Mouse (Mus musculus) forebrain, embryonic 11.5 days (tissue): ENCODE results near the gene Btbd3. TPM values are rescaled to one million over a fixed set of nuclear protein-coding genes. Genes with fewer than 3 reads are reported as not detected.
A peak's percentile ranks its signal among the peaks of the same experiment; 100 is the strongest.

Experiments used
- ATAC-seq: fragments of 200-750 bp; cut with Nextera tagmentation; replicated peaks from 2 replicates; pipeline ENCODE4 v1.8.0; 2017; ENCODE audit warnings: moderate TSS enrichment; ENCODE audit not compliant: low FRiP score
- DNase-seq: peaks from one replicate; pipeline ENCODE4 v3.0.0-alpha.2; 2017; ENCODE audit warnings: low spot score
- H3K27ac ChIP-seq: fragments of 300-500 bp; sonication (generic); 2 replicates; pipeline ENCODE4 v1.5.1; 2014; ENCODE audit warnings: low read depth, low read length
- H3K27me3 ChIP-seq: fragments of 300-500 bp; sonication (generic); 2 replicates; pipeline ENCODE4 v1.6.1; 2014; ENCODE audit warnings: mild to moderate bottlenecking, low read length, mixed read lengths; ENCODE audit not compliant: control insufficient read depth, insufficient read depth
- H3K36me3 ChIP-seq: fragments of 300-500 bp; sonication (generic); 2 replicates; pipeline ENCODE4 v1.6.1; 2014; ENCODE audit warnings: mild to moderate bottlenecking, low read length, moderate library complexity, mixed read lengths; ENCODE audit not compliant: control insufficient read depth, insufficient read depth
- H3K4me1 ChIP-seq: fragments of 300-500 bp; sonication (generic); replicated peaks from 2 replicates; pipeline ENCODE4 v1.6.1; 2014; ENCODE audit warnings: low read length, mixed read lengths; ENCODE audit not compliant: control insufficient read depth, insufficient read depth
- H3K4me2 ChIP-seq: fragments of 300-500 bp; sonication (generic); 2 replicates; pipeline ENCODE4 v1.6.1; 2014; ENCODE audit warnings: low read depth, mild to moderate bottlenecking, low read length, moderate library complexity, mixed read lengths; ENCODE audit not compliant: severe bottlenecking
- H3K4me3 ChIP-seq: fragments of 300-500 bp; sonication (generic); 2 replicates; pipeline ENCODE4 v1.5.1; 2014; ENCODE audit warnings: low read depth, low read length
- H3K9ac ChIP-seq: fragments of 300-500 bp; sonication (generic); 2 replicates; pipeline ENCODE4 v1.6.1; 2014; ENCODE audit warnings: low read length
- H3K9me3 ChIP-seq: fragments of 300-500 bp; sonication (generic); 2 replicates; pipeline ENCODE4 v1.6.1; 2016; ENCODE audit warnings: low read length, mixed read lengths; ENCODE audit not compliant: control insufficient read depth
- WGBS: fragments of 180-500 bp; shearing (Covaris S2); extraction: QIAGEN DNeasy Blood & Tissue Kit; methylation state at CpG from one replicate; pipeline ENCODE4 v1.1.7; 2014; 5-methylcytosine and 5-hydroxymethylcytosine counted together
- polyA plus RNA-seq: library from polyadenylated mRNA; unstranded; fragments of >200 nt; fragmentation: Nextera tagmentation; extraction: Ambion mirVana; gene quantifications from 2 replicates; pipeline ENCODE4 v1.2.1, GENCODE M21; 2014

The Btbd3 gene
- polyA plus RNA-seq, 1 experiment from 2014 or later: 14.4 TPM

GRCm38 (mm10) chr2:138446943-138447342 is 190.6 kb downstream of the Btbd3 start:
- no peak overlapping the region for H3K4me2 ChIP-seq
- DNase-seq (no peak), ATAC-seq (0 out of 2 replicates have a peak, but pooled peaks have one; percentile 16)
- H3K9ac ChIP-seq: no peak overlapping the region
- H3K4me1 ChIP-seq: no peaks in the 10 kb centered on the region; the same call in 1 of the 2 replicates
- H3K36me3 ChIP-seq: no peaks in the 10 kb centered on the region
- no peaks in the 10 kb centered on the region for H3K27me3 ChIP-seq
- H3K9me3 ChIP-seq: no peaks in the 10 kb centered on the region
- no peak overlapping the region for H3K27ac ChIP-seq
- H3K4me3 ChIP-seq: no peak overlapping the region
- WGBS: 51% methylated on average over 7 of the region's 7 CpGs

GRCm38 (mm10) chr2:138447681-138448080 is 191.3 kb downstream of the Btbd3 start:
- Histone ChIP-seq H3K36me3 (no peaks in the 10 kb centered on the region), H3K27ac (no peak overlapping the region), H3K4me1 (no peaks in the 10 kb centered on the region; the same call in 1 of the 2 replicates), H3K9me3 (no peaks in the 10 kb centered on the region), H3K27me3 (no peaks in the 10 kb centered on the region), H3K4me3 (no peak overlapping the region), H3K4me2 (no peak overlapping the region), H3K9ac (no peak overlapping the region)
- ATAC-seq (no peak), DNase-seq (no peak)
- 93% methylated on average over 3 of the region's 3 CpGs for WGBS

GRCm38 (mm10) chr2:138468046-138468572 is 211.7 kb downstream of the Btbd3 start:
- no peaks in the 10 kb centered on the region for H3K27me3 ChIP-seq
- no peaks in the 10 kb centered on the region for H3K4me1 ChIP-seq
- no peak overlapping the region for H3K4me3 ChIP-seq
- no peaks in the 10 kb centered on the region for H3K9me3 ChIP-seq
- H3K9ac ChIP-seq: no peak overlapping the region
- DNase-seq: no peak
- no peaks in the 10 kb centered on the region for H3K36me3 ChIP-seq
- H3K4me2 ChIP-seq: no peak overlapping the region
- 73% methylated on average over 22 of the region's 22 CpGs for WGBS
- no peak for ATAC-seq
- no peak overlapping the region for H3K27ac ChIP-seq

- no peaks in the 10 kb centered on the region for H3K4me1 ChIP-seq
- H3K4me3 ChIP-seq: no peak overlapping the region
- DNase-seq: no peak
- H3K9me3 ChIP-seq: no peaks in the 10 kb centered on the region
- H3K9ac ChIP-seq: no peak overlapping the region
- ATAC-seq: no peak
- 83% methylated on average over 5 of the region's 5 CpGs for WGBS
- no peak overlapping the region for H3K27ac ChIP-seq
- H3K4me2 ChIP-seq: no peak overlapping the region
- H3K27me3 ChIP-seq: no peaks in the 10 kb centered on the region
- no peaks in the 10 kb centered on the region for H3K36me3 ChIP-seq
Measured at GRCm38 (mm10) chr2:138473407-138473806, 217.0 kb downstream of the Btbd3 start.

- Histone ChIP-seq H3K4me3 (no peak overlapping the region), H3K4me2 (no peak overlapping the region), H3K27ac (no peak overlapping the region), H3K27me3 (no peaks in the 10 kb centered on the region), H3K9ac (no peak overlapping the region), H3K9me3 (no peaks in the 10 kb centered on the region), H3K36me3 (no peaks in the 10 kb centered on the region), H3K4me1 (no peaks in the 10 kb centered on the region)
- DNase-seq: no peak
- 92% methylated on average over 3 of the region's 3 CpGs for WGBS
- no peak for ATAC-seq
Measured at GRCm38 (mm10) chr2:138476486-138476885, 220.1 kb downstream of the Btbd3 start.

- Histone ChIP-seq H3K4me2 (no peak overlapping the region), H3K36me3 (no peaks in the 10 kb centered on the region), H3K9ac (no peak overlapping the region), H3K9me3 (no peaks in the 10 kb centered on the region), H3K4me3 (no peak overlapping the region), H3K27me3 (no peaks in the 10 kb centered on the region), H3K4me1 (no peaks in the 10 kb centered on the region), H3K27ac (no peak overlapping the region)
- 97% methylated on average over 5 of the region's 5 CpGs for WGBS
- ATAC-seq (no peak), DNase-seq (no peak)
Measured at GRCm38 (mm10) chr2:138477278-138477677, 220.9 kb downstream of the Btbd3 start.

- WGBS: 86% methylated on average over 3 of the region's 3 CpGs
- H3K36me3 ChIP-seq: no peaks in the 10 kb centered on the region
- H3K27ac ChIP-seq: no peak overlapping the region
- ATAC-seq (no peak), DNase-seq (no peak)
- H3K9ac ChIP-seq: no peak overlapping the region
- no peaks in the 10 kb centered on the region for H3K9me3 ChIP-seq
- no peaks in the 10 kb centered on the region for H3K4me1 ChIP-seq
- H3K4me2 ChIP-seq: no peak overlapping the region
- H3K4me3 ChIP-seq: no peak overlapping the region
- H3K27me3 ChIP-seq: no peaks in the 10 kb centered on the region
Measured at GRCm38 (mm10) chr2:138482541-138482940, 226.2 kb downstream of the Btbd3 start.

GRCm38 (mm10) chr2:138484871-138485270 is 228.5 kb downstream of the Btbd3 start:
- H3K4me2 ChIP-seq: no peak overlapping the region
- H3K9me3 ChIP-seq: no peaks in the 10 kb centered on the region
- H3K27ac ChIP-seq: no peak overlapping the region
- no peak overlapping the region for H3K9ac ChIP-seq
- DNase-seq (no peak), ATAC-seq (no peak)
- H3K27me3 ChIP-seq: no peaks in the 10 kb centered on the region
- no peaks in the 10 kb centered on the region for H3K36me3 ChIP-seq
- H3K4me1 ChIP-seq: no peaks in the 10 kb centered on the region
- H3K4me3 ChIP-seq: no peak overlapping the region
- WGBS: 88% methylated on average over 4 of the region's 4 CpGs

- H3K27ac ChIP-seq: no peak overlapping the region
- no peak for DNase-seq
- H3K9me3 ChIP-seq: no peaks in the 10 kb centered on the region
- no peaks in the 10 kb centered on the region for H3K4me1 ChIP-seq
- ATAC-seq: no peak
- H3K27me3 ChIP-seq: no peaks in the 10 kb centered on the region
- H3K4me2 ChIP-seq: no peak overlapping the region
- WGBS: 90% methylated on average over 2 of the region's 2 CpGs
- H3K4me3 ChIP-seq: no peak overlapping the region
- H3K36me3 ChIP-seq: no peaks in the 10 kb centered on the region
- no peak overlapping the region for H3K9ac ChIP-seq
Measured at GRCm38 (mm10) chr2:138490688-138491405, 234.5 kb downstream of the Btbd3 start.
